In the genomic region with DNA sequence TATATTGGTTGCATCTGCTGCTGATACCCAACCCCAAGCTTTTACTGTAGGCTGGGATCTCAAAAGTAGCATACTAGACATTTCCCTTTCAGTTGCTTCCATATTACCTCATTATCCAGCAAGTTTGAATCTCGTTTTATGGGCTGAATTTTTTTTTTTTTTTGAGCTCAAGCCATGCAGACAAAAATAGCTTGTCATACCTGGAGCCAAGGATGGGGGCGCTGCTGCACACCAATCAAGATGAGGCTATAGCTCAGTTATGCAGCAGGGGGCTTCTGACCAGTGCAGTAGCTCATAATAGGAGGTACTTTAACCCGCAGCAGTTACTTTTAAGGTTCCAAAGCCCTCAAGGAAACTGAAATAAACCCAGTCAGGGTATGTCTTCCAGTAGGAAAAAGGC, we compare ENCODE assay signal across 9 mouse cellular contexts. TPM values are rescaled to one million over a fixed set of nuclear protein-coding genes. Genes with fewer than 3 reads are reported as not detected.
DNase-seq lines count a peak whose midpoint lies in the region; ATAC-seq and TF ChIP-seq lines count a peak whose summit lies in the region.
"Had no signal": no experiment of that assay in that cellular context is flagged by ENCODE, and none has a peak within 500 bp of the region (broad histone marks: within the 10 kb centered on the region; RNA-seq: fewer than 3 reads in every experiment).

No protein-coding gene starts in this region.

- no peaks in the 10 kb centered on the region for H3K9me3 ChIP-seq in heart, embryonic 10.5 days
- H3K9me3 ChIP-seq in liver, embryonic 14.5 days (ENCODE audit: control insufficient read depth, low read length): no peaks in the 10 kb centered on the region
- H3K9me3 ChIP-seq: embryonic facial prominence, embryonic 12.5 days had no signal

- H3K36me3 ChIP-seq in heart, embryonic 10.5 days: no peaks in the 10 kb centered on the region
- no peaks in the 10 kb centered on the region for H3K36me3 ChIP-seq in liver, embryonic 14.5 days (replicated peaks; ENCODE audit: control insufficient read depth, insufficient read depth, low read depth)
- H3K36me3 ChIP-seq: embryonic facial prominence, embryonic 12.5 days had no signal

- 30% methylated on average over 3 of the region's 3 CpGs for WGBS in heart, embryonic 10.5 days
- 13% methylated on average over 3 of the region's 3 CpGs for WGBS in liver, embryonic 14.5 days (ENCODE audit: insufficient replicate concordance)

- no peak overlapping the region for H3K9ac ChIP-seq in liver, embryonic 14.5 days (replicated peaks)
- H3K9ac ChIP-seq: embryonic facial prominence, embryonic 12.5 days had no signal

- H3K4me3 ChIP-seq in heart, embryonic 10.5 days: no peak overlapping the region
- H3K4me3 ChIP-seq in liver, embryonic 14.5 days (ENCODE audit: insufficient read depth in 1 of 2, low read depth in 2 of 2, low read length in 2 of 2): no peak overlapping the region
- H3K4me3 ChIP-seq: embryonic facial prominence, embryonic 12.5 days had no signal

- peak; percentile 66 for TF ChIP-seq CTCF in liver, embryonic 14.5 days (IDR thresholded peaks at IDR 0.05; ENCODE audit: low read depth)

- no peaks in the 10 kb centered on the region for H3K27me3 ChIP-seq in heart, embryonic 10.5 days (ENCODE audit: insufficient read depth, poor library complexity, severe bottlenecking)
- no peaks in the 10 kb centered on the region for H3K27me3 ChIP-seq in liver, embryonic 14.5 days (ENCODE audit: control insufficient read depth, insufficient read depth, low read length)
- H3K27me3 ChIP-seq: embryonic facial prominence, embryonic 12.5 days had no signal

- peak; percentile 59 for DNase-seq in heart, postnatal 4 days
- no peak for DNase-seq in heart, embryonic 10.5 days (ENCODE audit: low spot score)
- DNase-seq in right cerebral cortex, postnatal 4 days: peak; percentile 73
- no peak for DNase-seq in right cerebral cortex, adult 18-20 months
- DNase-seq in c-Kit-positive CD71-positive TER-119-negative erythroid progenitor cells, embryonic 14.5 days (ENCODE audit: low read depth): peak; percentile 42
- DNase-seq in liver, embryonic 14.5 days (ENCODE audit: low read depth in 3 of 3, low spot score in 3 of 3): peak; percentile 7 to 26 (median 18)
- DNase-seq in thymus, postnatal 4 days: peak; percentile 77
- no peak for DNase-seq in urinary bladder, postnatal 10 days (ENCODE audit: low spot score)

- H3K4me1 ChIP-seq in heart, embryonic 10.5 days: no peaks in the 10 kb centered on the region
- H3K4me1 ChIP-seq in liver, embryonic 14.5 days (replicated peaks; ENCODE audit: control insufficient read depth in 2 of 2, insufficient read depth in 2 of 2, low read length in 1 of 2): peaks cover 0 to 7% of the 10 kb centered on the region in 2 experiments; a peak in 1 of 4 replicates
- H3K4me1 ChIP-seq: embryonic facial prominence, embryonic 12.5 days had no signal

- no peak for ATAC-seq in liver, embryonic 14.5 days (ENCODE audit: insufficient read depth)

- no peak overlapping the region for H3K27ac ChIP-seq in heart, embryonic 10.5 days
- no peak overlapping the region for H3K27ac ChIP-seq in liver, embryonic 14.5 days
- H3K27ac ChIP-seq: embryonic facial prominence, embryonic 12.5 days had no signal

- no peak for TF ChIP-seq EP300 in liver, embryonic 14.5 days (IDR thresholded peaks at IDR 0.05; ENCODE audit: low read depth)

- H3K4me2 ChIP-seq in liver, embryonic 14.5 days (ENCODE audit: low read depth): no peak overlapping the region
- H3K4me2 ChIP-seq: embryonic facial prominence, embryonic 12.5 days had no signal

RNA-seq across cellular contexts. Expression of a gene that starts 34.3 kb away (rescaled TPM):
- not detected for total RNA-seq in heart, postnatal 4 days (2021)
- polyA plus RNA-seq in heart, embryonic 10.5 days (2016; fragmentation: Nextera tagmentation; extraction: Ambion mirVana): not detected in 2 replicates
- polyA plus RNA-seq in liver, embryonic 14.5 days (2012; rRNA removed): 0.09 and 0.13 TPM in 2 replicates
- polyA plus RNA-seq in liver, embryonic 14.5 days (2014; fragmentation: Nextera tagmentation; extraction: Ambion mirVana): 0.61 TPM in 1 of 2 replicates, not detected in the other

RNA-seq across cellular contexts. Expression of a gene that starts 59.5 kb away (rescaled TPM):
- total RNA-seq in heart, postnatal 4 days (2021): 1 to 10 TPM; 6.3 to 7.6 TPM
- polyA plus RNA-seq in heart, embryonic 10.5 days (2016; fragmentation: Nextera tagmentation; extraction: Ambion mirVana): 17.0 and 17.9 TPM in 2 replicates
- 6.7 and 9.8 TPM in 2 replicates for polyA plus RNA-seq in liver, embryonic 14.5 days (2012; rRNA removed)
- 12.9 and 13.4 TPM in 2 replicates for polyA plus RNA-seq in liver, embryonic 14.5 days (2014; fragmentation: Nextera tagmentation; extraction: Ambion mirVana)

Comparison
In these comparisons a context has a peak if more than half of its experiments do, and no peak if none do; other contexts are left out.
1. DNase-seq: peak in heart, postnatal 4 days (single experiment), right cerebral cortex, postnatal 4 days (single experiment), c-Kit-positive CD71-positive TER-119-negative erythroid progenitor cells, embryonic 14.5 days (single experiment), liver, embryonic 14.5 days (3 of 3) and thymus, postnatal 4 days (single experiment); none in heart, embryonic 10.5 days (single experiment), right cerebral cortex, adult 18-20 months (single experiment) and urinary bladder, postnatal 10 days (single experiment).